Mouse (Mus musculus) brain, embryonic 14.5 days (tissue): ENCODE data around the gene Vmn1r84. TPM values are rescaled to one million over a fixed set of nuclear protein-coding genes. Genes with fewer than 3 reads are reported as not detected.

Experiments used
- DNase-seq: peaks from one replicate; pipeline ENCODE4 v3.0.0-alpha.2; 2011; ENCODE audit warnings: low read depth
- CTCF ChIP-seq: fragments of 200-500 bp; IDR thresholded peaks from 2 replicates; pipeline ENCODE4 v1.5.1; 2012; ENCODE audit warnings: inconsistent platforms, mild to moderate bottlenecking, moderate library complexity, borderline replicate concordance; ENCODE audit not compliant: insufficient read depth, insufficient read length; ENCODE audit errors: extremely low read depth
- POLR2A ChIP-seq: fragments of 200-500 bp; IDR thresholded peaks from 2 replicates; pipeline ENCODE4 v1.6.1; 2012; ENCODE audit warnings: mild to moderate bottlenecking, inconsistent platforms, borderline replicate concordance; ENCODE audit not compliant: poor library complexity, insufficient read depth, insufficient read length, severe bottlenecking; ENCODE audit errors: extremely low read depth
- polyA plus RNA-seq: library from polyadenylated mRNA; depleted of rRNA; stranded (reverse); fragments of >200 nt; gene quantifications from 2 replicates; pipeline ENCODE4 v1.2.3, GENCODE M21; 2012; rRNA removed

The Vmn1r84 gene
- not detected in 2 replicates for polyA plus RNA-seq

DNA sequence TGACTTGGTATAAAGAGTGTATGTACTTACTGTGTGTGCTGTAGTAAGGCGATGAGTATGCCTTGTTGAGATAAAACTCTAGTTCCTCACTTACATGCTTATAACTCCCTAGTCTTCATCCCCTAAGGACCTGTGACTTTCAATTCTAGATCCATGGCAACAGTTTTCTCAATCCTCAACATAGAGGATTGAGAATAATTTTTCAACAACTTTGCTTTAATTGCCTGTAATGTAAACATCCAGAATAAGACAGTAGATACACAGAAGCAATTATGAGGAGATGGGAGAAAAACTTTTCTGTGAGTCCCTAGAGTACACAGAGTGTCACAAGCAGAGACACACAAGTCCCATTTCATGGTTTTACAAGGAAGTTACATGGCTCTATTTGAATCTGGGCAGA is at the start of gene Vmn1r84:
Gene Vmn1r84, minus strand, starts transcription at position 101 of the 400 bp plus-strand sequence.
- no peak for TF ChIP-seq CTCF
- no peak for TF ChIP-seq POLR2A
- DNase-seq: no peak

DNA sequence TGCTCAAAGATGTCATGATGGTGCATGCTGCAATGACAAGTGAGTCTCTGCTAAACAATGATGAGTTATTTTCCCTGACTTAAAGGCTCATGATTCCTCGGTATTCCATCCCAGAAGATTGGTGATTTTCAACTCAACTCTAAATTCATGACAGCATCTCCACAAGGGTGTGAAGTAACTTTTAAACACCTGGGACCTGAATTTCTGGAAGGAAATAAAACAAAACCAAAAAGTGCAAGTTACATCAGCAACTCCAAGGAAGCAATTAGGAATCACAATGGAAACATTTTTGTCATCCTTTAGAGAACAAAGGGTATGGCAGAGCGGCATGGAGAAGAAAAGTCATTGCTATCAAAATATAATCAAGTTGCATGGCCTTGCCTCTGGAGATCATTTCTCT is 39.7 kb downstream of the Vmn1r84 start, which contains the start of gene Vmn1r83:
Gene Vmn1r83, minus strand, starts transcription at position 101 of the 400 bp plus-strand sequence.
- no peak for DNase-seq
- no peak for TF ChIP-seq CTCF
- no peak for TF ChIP-seq POLR2A

Other genes starting within 250 kb of the Vmn1r84 start
- not detected in 2 replicates for gene Vmn1r78, start 219.0 kb downstream of the Vmn1r84 start, polyA plus RNA-seq
- gene Vmn1r79, start 198.0 kb downstream of the Vmn1r84 start, polyA plus RNA-seq: not detected in 2 replicates
- not detected in 2 replicates for gene Vmn1r80, start 180.0 kb downstream of the Vmn1r84 start, polyA plus RNA-seq
- gene Vmn1r81, start 101.0 kb downstream of the Vmn1r84 start, polyA plus RNA-seq: not detected in 2 replicates
- gene Vmn1r82, start 68.8 kb downstream of the Vmn1r84 start, polyA plus RNA-seq: not detected in 2 replicates
- gene Vmn1r83, start 39.8 kb downstream of the Vmn1r84 start, polyA plus RNA-seq: not detected in 2 replicates
- 3.8 and 5.8 TPM in 2 replicates for gene Zfp551, start 53.5 kb upstream of the Vmn1r84 start, polyA plus RNA-seq
- 17.6 and 20.6 TPM in 2 replicates for gene Zfp606, start 109.0 kb upstream of the Vmn1r84 start, polyA plus RNA-seq
- not detected in 2 replicates for gene 2900092C05Rik, start 143.2 kb upstream of the Vmn1r84 start, polyA plus RNA-seq
- gene Vmn2r53, start 239.5 kb upstream of the Vmn1r84 start, polyA plus RNA-seq: 0.01 TPM in 2 replicates